Mouse (Mus musculus) liver, embryonic 11.5 days (tissue): ENCODE measurements around the gene Abtb2. TPM values are rescaled to one million over a fixed set of nuclear protein-coding genes. Genes with fewer than 3 reads are reported as not detected.
A peak's percentile ranks its signal among the peaks of the same experiment; 100 is the strongest.

Experiments used
- ATAC-seq: fragments of 200-750 bp; cut with Nextera tagmentation; replicated peaks from 2 replicates; pipeline ENCODE4 v1.8.0; 2017; ENCODE audit warnings: moderate number of reproducible peaks, mild to moderate bottlenecking, moderate TSS enrichment, moderate library complexity; ENCODE audit not compliant: low FRiP score
- DNase-seq: peaks from one replicate; pipeline ENCODE4 v3.0.0-alpha.2; 2017; ENCODE audit warnings: low spot score
- H3K27ac ChIP-seq: fragments of 300-500 bp; sonication (generic); 2 replicates; pipeline ENCODE4 v1.5.1; 2014; ENCODE audit warnings: mild to moderate bottlenecking, low read depth, low read length, control low read depth
- H3K27me3 ChIP-seq: fragments of 300-500 bp; sonication (generic); replicated peaks from 2 replicates; pipeline ENCODE4 v1.6.1; 2014; ENCODE audit warnings: low read length, mixed read lengths; ENCODE audit not compliant: control insufficient read depth, insufficient read depth
- H3K36me3 ChIP-seq: fragments of 300-500 bp; sonication (generic); 2 replicates; pipeline ENCODE4 v1.6.1; 2014; ENCODE audit warnings: mild to moderate bottlenecking, low read length, moderate library complexity, mixed read lengths; ENCODE audit not compliant: control insufficient read depth, insufficient read depth
- H3K4me1 ChIP-seq: fragments of 300-500 bp; sonication (generic); replicated peaks from 2 replicates; pipeline ENCODE4 v1.6.1; 2014; ENCODE audit warnings: low read length, mixed read lengths; ENCODE audit not compliant: control insufficient read depth, insufficient read depth
- H3K4me2 ChIP-seq: fragments of 300-500 bp; sonication (generic); 2 replicates; pipeline ENCODE4 v1.6.1; 2014; ENCODE audit warnings: mild to moderate bottlenecking, control low read depth, moderate library complexity
- H3K4me3 ChIP-seq: fragments of 300-500 bp; sonication (generic); 2 replicates; pipeline ENCODE4 v1.5.1; 2014; ENCODE audit warnings: low read depth, low read length, control low read depth
- H3K9ac ChIP-seq: fragments of 300-500 bp; sonication (generic); 2 replicates; pipeline ENCODE4 v1.6.1; 2014; ENCODE audit warnings: low read depth, low read length, control low read depth
- H3K9me3 ChIP-seq: fragments of 300-500 bp; sonication (generic); 2 replicates; pipeline ENCODE4 v1.6.1; 2016; ENCODE audit warnings: low read length, inconsistent platforms, mixed read lengths; ENCODE audit not compliant: control insufficient read depth
- WGBS: fragments of 180-500 bp; shearing (Covaris S2); extraction: QIAGEN DNeasy Blood & Tissue Kit; methylation state at CpG from one replicate; pipeline ENCODE4 v1.1.7; 2014; 5-methylcytosine and 5-hydroxymethylcytosine counted together
- polyA plus RNA-seq: library from polyadenylated mRNA; unstranded; fragments of >200 nt; fragmentation: Nextera tagmentation; extraction: Ambion mirVana; gene quantifications from 2 replicates; pipeline ENCODE4 v1.2.1, GENCODE M21; 2014

Abtb2 gene
- polyA plus RNA-seq, 1 experiment from 2014 or later: 4.6 TPM

DNA sequence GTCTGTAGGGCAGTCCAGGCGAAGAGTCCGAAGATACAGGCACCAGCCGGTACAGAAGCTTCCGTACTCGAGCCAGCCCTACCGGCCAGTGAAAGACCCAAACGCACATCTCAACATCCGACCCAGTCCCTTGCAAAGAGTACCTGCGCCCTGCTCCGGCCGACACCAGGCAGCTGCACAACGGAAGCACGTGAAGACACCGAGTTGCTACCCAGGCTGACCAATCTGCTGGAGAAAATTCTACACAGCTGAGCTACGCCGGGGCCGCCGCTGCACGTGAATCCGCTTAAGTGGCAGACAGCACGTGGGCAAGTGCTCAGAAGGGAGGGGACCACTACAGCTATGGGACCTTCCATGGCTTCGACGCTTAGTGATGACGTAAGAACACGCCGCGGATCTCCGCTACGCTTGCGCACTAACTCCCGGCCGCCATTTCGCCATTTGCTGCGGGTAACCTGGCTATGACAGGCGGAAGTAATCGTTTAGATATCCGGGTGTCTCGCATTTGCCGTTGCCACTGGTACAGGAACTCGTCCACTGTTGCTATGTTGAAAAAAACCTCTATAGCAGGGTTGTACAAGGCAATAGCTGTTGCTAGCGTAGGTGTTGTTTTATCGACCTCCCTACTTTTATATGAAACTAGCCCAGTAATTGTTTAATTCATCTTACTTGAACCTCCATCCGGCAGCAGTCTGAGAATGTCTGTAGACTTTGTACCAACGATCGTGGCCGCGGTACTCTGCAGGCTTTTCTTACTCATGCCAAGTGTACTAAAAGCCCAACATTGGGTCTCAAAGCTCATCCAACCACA is 195.0 kb downstream of the Abtb2 start, which contains the start of gene Nat10:
TSS of gene Nat10 (minus strand) at position 365 of the 811 bp plus-strand sequence.
- H3K27me3 ChIP-seq: no peaks in the 10 kb centered on the region
- ATAC-seq: peak; percentile 92
- H3K27ac ChIP-seq: peak within 1 kb of the TSS; percentile 79
- H3K9ac ChIP-seq: peak within 1 kb of the TSS; percentile 78
- peak; percentile 93 for DNase-seq
- H3K4me1 ChIP-seq: peaks cover 8% of the 10 kb centered on the region
- H3K9me3 ChIP-seq: no peaks in the 10 kb centered on the region
- under 1% methylated on average over 47 of the region's 47 CpGs for WGBS
- H3K4me2 ChIP-seq: peak within 1 kb of the TSS; percentile 91
- H3K36me3 ChIP-seq: peaks cover 8% of the 10 kb centered on the region; the same call in 1 of the 2 replicates
- H3K4me3 ChIP-seq: peak within 1 kb of the TSS; percentile 80

DNA sequence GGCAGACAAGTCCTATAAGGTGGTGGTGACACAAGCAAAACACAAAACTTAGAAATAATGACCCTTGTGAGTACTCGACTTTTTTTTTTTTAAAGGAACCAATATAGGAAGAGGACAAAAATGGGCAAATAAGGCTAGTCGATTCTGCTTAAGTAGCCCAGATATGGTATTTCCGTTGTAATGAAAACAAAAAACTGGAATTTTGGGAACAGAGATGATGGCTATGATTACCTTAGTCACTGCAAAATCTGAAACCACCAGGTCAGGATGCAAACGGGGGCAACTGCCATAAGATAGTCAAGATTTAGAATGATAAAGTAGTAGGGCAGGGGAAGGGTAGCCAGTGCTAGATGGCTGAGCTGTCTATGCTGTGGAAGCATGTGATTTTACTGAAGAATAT is 195.9 kb downstream of the Abtb2 start:
- WGBS: 32% methylated on average over 4 of the region's 4 CpGs
- H3K36me3 ChIP-seq: peaks cover 12% of the 10 kb centered on the region; the same call in 1 of the 2 replicates
- no peaks in the 10 kb centered on the region for H3K27me3 ChIP-seq
- peak overlapping the region; percentile 91 for H3K4me2 ChIP-seq
- no peak for ATAC-seq
- H3K9ac ChIP-seq: 0 out of 2 replicates have a peak overlapping the region, but pooled peaks have one; percentile 22
- H3K4me1 ChIP-seq: peaks cover 8% of the 10 kb centered on the region
- peak overlapping the region; percentile 77; the same call in 1 of the 2 replicates for H3K27ac ChIP-seq
- peak overlapping the region; percentile 80 for H3K4me3 ChIP-seq
- no peak for DNase-seq
- H3K9me3 ChIP-seq: no peaks in the 10 kb centered on the region

DNA sequence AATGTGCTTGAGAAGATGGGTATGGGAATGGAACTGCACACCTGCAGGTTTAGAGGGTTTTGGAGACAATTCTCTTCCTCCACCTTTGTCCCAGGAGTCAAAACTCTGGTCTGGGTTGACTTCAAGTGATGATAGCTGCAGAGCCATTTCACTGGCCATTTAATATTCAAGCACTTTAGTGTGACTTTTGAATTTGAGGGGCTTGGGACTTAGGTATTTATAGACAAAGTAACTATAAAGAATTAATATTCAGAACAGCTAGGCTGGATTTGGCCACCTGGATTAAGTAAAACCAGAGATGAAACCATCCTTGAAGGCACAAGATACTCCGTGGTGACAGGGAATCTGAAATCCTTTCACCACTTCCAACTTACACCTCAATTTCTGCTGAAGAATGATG is 196.4 kb downstream of the Abtb2 start:
- Histone ChIP-seq H3K36me3 (peaks cover 13% of the 10 kb centered on the region; the same call in 1 of the 2 replicates), H3K4me1 (peaks cover 8% of the 10 kb centered on the region), H3K9me3 (no peaks in the 10 kb centered on the region), H3K4me2 (peak overlapping the region; percentile 91), H3K27ac (no peak overlapping the region), H3K4me3 (peak overlapping the region; percentile 80; the same call in 1 of the 2 replicates), H3K9ac (no peak overlapping the region), H3K27me3 (no peaks in the 10 kb centered on the region)
- WGBS: 50% methylated on average over 1 of the region's 1 CpGs
- DNase-seq (no peak), ATAC-seq (no peak)

Other genes starting within 250 kb of the Abtb2 start
- gene Elf5, start 154.6 kb upstream of the Abtb2 start, polyA plus RNA-seq: not detected in 2 replicates
- gene Cat, start 81.2 kb upstream of the Abtb2 start, polyA plus RNA-seq: 145 and 166 TPM in 2 replicates
- 55.1 and 58.8 TPM in 2 replicates for gene Nat10, start 195.0 kb downstream of the Abtb2 start, polyA plus RNA-seq
- 345 and 405 TPM in 2 replicates for gene Caprin1, start 231.3 kb downstream of the Abtb2 start, polyA plus RNA-seq